Comparison of ENCODE assay signal across 8 mouse cellular contexts in the genomic region with DNA sequence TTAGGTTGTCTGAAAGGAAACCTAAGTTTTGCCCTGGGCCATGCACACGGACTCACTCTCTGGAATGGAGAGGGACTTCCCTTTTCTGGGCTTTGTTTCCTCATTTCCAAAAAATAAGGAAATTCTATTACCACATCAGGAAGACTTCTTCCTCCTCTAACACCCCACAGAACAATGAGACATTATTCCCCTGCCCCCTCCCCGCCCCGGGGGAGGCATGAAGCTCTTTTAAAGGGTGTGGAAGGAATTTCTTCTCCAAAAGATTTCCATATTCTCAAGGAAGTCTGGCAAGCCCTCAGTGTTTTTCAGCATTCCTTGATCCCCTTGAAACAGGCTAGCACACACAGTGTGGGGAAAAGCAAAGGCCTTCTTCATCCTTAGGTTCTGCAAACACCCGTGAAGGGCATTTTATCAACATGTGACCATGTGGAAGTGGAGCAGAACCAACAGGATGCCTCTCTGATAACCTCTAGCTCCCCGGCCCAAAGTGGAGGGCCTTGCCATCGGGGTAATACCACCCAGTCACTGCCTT.
A peak's percentile ranks its signal among the peaks of the same experiment; 100 is the strongest.
DNase-seq lines count a peak whose midpoint lies in the region; ATAC-seq and TF ChIP-seq lines count a peak whose summit lies in the region.

No protein-coding gene starts in this region.

- DNase-seq in adrenal gland, adult 2 months, result peak; percentile 68
- DNase-seq in adrenal gland, postnatal 4 days (ENCODE audit: low spot score in 2 of 2), result no peak
- DNase-seq in cerebellum, adult 11-12 months, result no peak
- DNase-seq in right cerebral cortex, adult 2 months (ENCODE audit: low spot score in 2 of 2), result no peak
- no peak for DNase-seq in T-cell, adult 2 months (ENCODE audit: low spot score)

- H3K4me2 ChIP-seq in embryonic facial prominence, embryonic 12.5 days (replicated peaks), result no peak overlapping the region
- H3K4me2 ChIP-seq in intestine, postnatal 0 days (replicated peaks; ENCODE audit: low read depth), result no peak overlapping the region
- no peak overlapping the region for H3K4me2 ChIP-seq in lung, embryonic 16.5 days (ENCODE audit: low read depth, low read length)

- no peaks in the 10 kb centered on the region for H3K27me3 ChIP-seq in embryonic facial prominence, embryonic 12.5 days
- H3K27me3 ChIP-seq in intestine, postnatal 0 days (replicated peaks; ENCODE audit: control insufficient read depth, insufficient read depth, low read length), result no peaks in the 10 kb centered on the region
- no peaks in the 10 kb centered on the region for H3K27me3 ChIP-seq in lung, embryonic 16.5 days (ENCODE audit: control insufficient read depth, insufficient read depth, low read depth, low read length)

- no peak overlapping the region for H3K9ac ChIP-seq in embryonic facial prominence, embryonic 12.5 days
- H3K9ac ChIP-seq in intestine, postnatal 0 days (ENCODE audit: low read depth, low read length), result no peak overlapping the region
- no peak overlapping the region for H3K9ac ChIP-seq in lung, embryonic 16.5 days (ENCODE audit: low read length)

- no peak for TF ChIP-seq CTCF in intestine, postnatal 0 days (IDR thresholded peaks at IDR 0.05; ENCODE audit: low read depth)

- H3K36me3 ChIP-seq in embryonic facial prominence, embryonic 12.5 days, result no peaks in the 10 kb centered on the region
- no peaks in the 10 kb centered on the region for H3K36me3 ChIP-seq in intestine, postnatal 0 days (ENCODE audit: control insufficient read depth, insufficient read depth)
- H3K36me3 ChIP-seq in lung, embryonic 16.5 days (ENCODE audit: control insufficient read depth, insufficient read depth, low read length), result no peaks in the 10 kb centered on the region

- H3K4me1 ChIP-seq in embryonic facial prominence, embryonic 12.5 days, result no peaks in the 10 kb centered on the region; the same call in 1 of the 2 replicates
- H3K4me1 ChIP-seq in intestine, postnatal 0 days (replicated peaks; ENCODE audit: control insufficient read depth, insufficient read depth, low read length), result peaks cover 15% of the 10 kb centered on the region; the same call in 1 of the 2 replicates
- peaks cover 3% of the 10 kb centered on the region for H3K4me1 ChIP-seq in lung, embryonic 16.5 days (replicated peaks; ENCODE audit: control insufficient read depth, insufficient read depth, low read length)

- peak overlapping the region; percentile 5; the same call in 1 of the 2 replicates for H3K27ac ChIP-seq in embryonic facial prominence, embryonic 12.5 days
- peak overlapping the region; percentile 63 for H3K27ac ChIP-seq in intestine, postnatal 0 days (ENCODE audit: low read depth, low read length)
- H3K27ac ChIP-seq in lung, embryonic 16.5 days (ENCODE audit: low read length), result peak overlapping the region; percentile 56

- no peak for ATAC-seq in embryonic facial prominence, embryonic 12.5 days (ENCODE audit: insufficient number of reproducible peaks, insufficient read depth, low FRiP score, low TSS enrichment)
- no peak for ATAC-seq in intestine, postnatal 0 days
- peak; percentile 45 for ATAC-seq in lung, embryonic 16.5 days (ENCODE audit: low read depth)

- no peaks in the 10 kb centered on the region for H3K9me3 ChIP-seq in embryonic facial prominence, embryonic 12.5 days
- H3K9me3 ChIP-seq in intestine, postnatal 0 days (ENCODE audit: control insufficient read depth), result no peaks in the 10 kb centered on the region
- no peaks in the 10 kb centered on the region for H3K9me3 ChIP-seq in lung, embryonic 16.5 days (ENCODE audit: control insufficient read depth, low read length)

- H3K4me3 ChIP-seq in embryonic facial prominence, embryonic 12.5 days, result no peak overlapping the region
- no peak overlapping the region for H3K4me3 ChIP-seq in intestine, postnatal 0 days (ENCODE audit: low read depth, low read length)
- no peak overlapping the region for H3K4me3 ChIP-seq in lung, embryonic 16.5 days (ENCODE audit: low read length)

- WGBS in embryonic facial prominence, embryonic 12.5 days, result 36% methylated on average over 6 of the region's 6 CpGs
- 52% methylated on average over 6 of the region's 6 CpGs for WGBS in intestine, postnatal 0 days
- 25% methylated on average over 6 of the region's 6 CpGs for WGBS in lung, embryonic 16.5 days

Comparison
In these comparisons a context has a peak if more than half of its experiments do, and no peak if none do; other contexts are left out.
1. H3K27ac ChIP-seq: peak in every context shown above with its lines; median percentile 63 in intestine, postnatal 0 days; 56 in lung, embryonic 16.5 days; 5 in embryonic facial prominence, embryonic 12.5 days.